Mouse (Mus musculus) left cerebral cortex, postnatal 25 days (tissue): ENCODE data around the gene Slc25a48. TPM values are rescaled to one million over a fixed set of nuclear protein-coding genes. Genes with fewer than 3 reads are reported as not detected.

Source experiments
- DNase-seq, 2 experiments: peaks; one replicate each; pipeline ENCODE4 v3.0.0; 2022; ENCODE audit warnings: low spot score in 2 of 2, mixed read lengths in 1 of 2
- intact Hi-C: fragments of 180-260 bp; cut with DNase I; formaldehyde crosslinking; loops from one replicate; pipeline ENCODE4 v1.15.1; 2025
- total RNA-seq, 2 experiments: library from RNA; stranded (reverse); gene quantifications; 2 replicates each; pipeline ENCODE4 v1.2.3; 2021

The Slc25a48 gene
- total RNA-seq, result under 1 TPM in 1 of 2 experiments, not detected in 1; 0.14 TPM

GRCm38 (mm10) chr13:56438211-56439075, at the start of gene Slc25a48:
TSS of gene Slc25a48 (plus strand) at chr13:56438355.
- DNase-seq, result peak in 1 of 2 experiments; percentile 35
- intact Hi-C loops, result no loop called here

GRCm38 (mm10) chr13:56397572-56397971, 40.6 kb upstream of the Slc25a48 start:
- DNase-seq, result no peak
- intact Hi-C loops, result no loop called here

- no peak for DNase-seq
- intact Hi-C loops, result no loop called here
Measured at GRCm38 (mm10) chr13:56401186-56401585, 37.0 kb upstream of the Slc25a48 start.

- DNase-seq, result no peak
- intact Hi-C loops, result no loop called here
Measured at GRCm38 (mm10) chr13:56403381-56404086, 34.6 kb upstream of the Slc25a48 start.

GRCm38 (mm10) chr13:56404511-56405140, 33.5 kb upstream of the Slc25a48 start:
- intact Hi-C loops, result no loop called here

GRCm38 (mm10) chr13:56412286-56412873, 25.8 kb upstream of the Slc25a48 start:
- intact Hi-C loops, result no loop called here
- no peak for DNase-seq

More at GRCm38 (mm10) chr13:56404511-56405140, 33.5 kb upstream of the Slc25a48 start:
- DNase-seq, result no peak

- intact Hi-C loops, result no loop called here
- no peak for DNase-seq
Measured at GRCm38 (mm10) chr13:56418685-56419483, 19.3 kb upstream of the Slc25a48 start.

- no peak for DNase-seq
- intact Hi-C loops, result no loop called here
Measured at GRCm38 (mm10) chr13:56419538-56419937, 18.6 kb upstream of the Slc25a48 start.

- intact Hi-C loops, result loop anchor here (1.0 to 2.0 kb wide), 2 partner anchors 143 to 225 kb away; no protein-coding TSS in a partner anchor
- peak; percentile 71 to 72 for DNase-seq
Measured at GRCm38 (mm10) chr13:56422072-56422723, 16.0 kb upstream of the Slc25a48 start.

- intact Hi-C loops, result no loop called here
- no peak for DNase-seq
Measured at GRCm38 (mm10) chr13:56425931-56426330, 12.2 kb upstream of the Slc25a48 start.

- intact Hi-C loops, result no loop called here
- DNase-seq, result no peak
Measured at GRCm38 (mm10) chr13:56426365-56426764, 11.8 kb upstream of the Slc25a48 start, which contains the start of gene Gm3045. TSS of gene Gm3045 (plus strand) at chr13:56426594.

GRCm38 (mm10) chr13:56428724-56429500, 9.2 kb upstream of the Slc25a48 start:
- peak; percentile 65 to 72 for DNase-seq
- intact Hi-C loops, result loop anchor here (1.0 kb wide), 1 partner anchor 150 kb away; no protein-coding TSS in a partner anchor

GRCm38 (mm10) chr13:56432496-56432895, 5.7 kb upstream of the Slc25a48 start:
- intact Hi-C loops, result no loop called here
- no peak for DNase-seq

- intact Hi-C loops, result no loop called here
- peak; percentile 50 to 64 for DNase-seq
Measured at GRCm38 (mm10) chr13:56433466-56433865, 4.7 kb upstream of the Slc25a48 start.

- intact Hi-C loops, result no loop called here
- DNase-seq, result no peak
Measured at GRCm38 (mm10) chr13:56434311-56434751, 3.8 kb upstream of the Slc25a48 start.

- intact Hi-C loops, result no loop called here
- DNase-seq, result no peak
Measured at GRCm38 (mm10) chr13:56435615-56436287, 2.4 kb upstream of the Slc25a48 start.

GRCm38 (mm10) chr13:56443411-56443810, 5.3 kb downstream of the Slc25a48 start:
- intact Hi-C loops, result no loop called here
- DNase-seq, result no peak
